Mouse (Mus musculus) kidney, adult 2 months (tissue): Measurements from ENCODE around the gene Pnmal1.

Experiments
- CTCF ChIP-seq: fragments of 200-500 bp; conservative IDR thresholded peaks from 2 replicates; pipeline ENCODE4 v1.5.1; 2011; ENCODE audit warnings: low read depth, mild to moderate bottlenecking, control low read depth, low read length, moderate library complexity, mixed read lengths; ENCODE audit not compliant: insufficient read depth, insufficient read length
- POLR2A ChIP-seq: fragments of 200-500 bp; IDR thresholded peaks from one replicate; pipeline ENCODE4 v1.6.1; 2011; ENCODE audit warnings: low read depth, low read length, control low read depth

DNA sequence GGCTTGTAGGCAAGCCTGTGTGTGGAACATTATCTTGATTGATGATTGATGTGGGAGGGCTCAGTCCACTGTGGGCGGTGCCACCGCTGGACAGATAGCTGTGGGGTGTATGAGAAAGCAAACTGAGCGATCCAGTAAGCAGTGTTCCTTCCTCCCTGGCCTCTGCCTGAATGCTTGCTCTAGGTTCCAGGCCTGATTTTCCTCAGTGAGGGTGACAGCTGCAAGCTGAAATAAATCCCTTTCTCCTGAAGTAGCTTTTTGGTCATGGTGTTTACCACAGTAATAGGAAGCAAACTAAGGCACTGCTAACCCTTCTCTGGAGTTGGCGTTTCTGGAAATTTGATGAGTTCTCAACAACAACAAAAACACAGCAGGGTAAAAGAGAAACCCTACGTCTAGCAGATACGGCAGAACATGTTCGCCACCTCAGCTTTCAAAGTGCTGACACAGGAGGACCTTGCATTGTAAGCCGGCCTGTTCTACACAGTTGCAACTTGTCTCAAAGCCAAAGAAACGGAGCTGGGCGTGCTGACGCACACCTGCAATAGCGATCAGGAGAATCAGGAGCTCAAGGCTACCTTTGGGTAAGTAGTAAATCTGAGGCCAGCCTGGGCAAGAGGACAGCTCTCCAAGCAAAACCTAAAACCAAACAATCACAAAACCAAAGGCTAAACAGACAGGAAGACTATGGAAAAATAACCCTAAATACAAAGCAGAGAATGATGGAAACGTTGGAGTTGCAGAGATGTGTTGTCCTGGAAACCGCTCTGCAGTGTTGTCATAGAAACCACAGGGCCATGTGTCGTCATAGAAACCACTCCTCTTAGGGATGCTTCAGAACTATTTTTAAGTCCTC, 2.8 kb upstream of the Pnmal1 start:
- TF ChIP-seq CTCF (no peak), POLR2A (no peak)
